Mouse (Mus musculus) liver, embryonic 13.5 days (tissue): Measurements from ENCODE around the gene Igsf9b. TPM values are rescaled to one million over a fixed set of nuclear protein-coding genes. Genes with fewer than 3 reads are reported as not detected.

ENCODE experiments used
- ATAC-seq: fragments of 200-750 bp; cut with Nextera tagmentation; 2 replicates; pipeline ENCODE4 v1.8.0; 2017; ENCODE audit warnings: low read depth, mild to moderate bottlenecking, moderate number of reproducible peaks, moderate library complexity
- DNase-seq: peaks from one replicate; pipeline ENCODE4 v3.0.0; 2022
- H3K27ac ChIP-seq: fragments of 300-500 bp; sonication (generic); 2 replicates; pipeline ENCODE4 v1.5.1; 2015; ENCODE audit warnings: moderate library complexity, mild to moderate bottlenecking, inconsistent platforms
- H3K27me3 ChIP-seq: fragments of 300-500 bp; sonication (generic); 2 replicates; pipeline ENCODE4 v1.6.1; 2015; ENCODE audit warnings: mild to moderate bottlenecking, inconsistent platforms
- H3K36me3 ChIP-seq: fragments of 300-500 bp; sonication (generic); 2 replicates; pipeline ENCODE4 v1.6.1; 2015; ENCODE audit warnings: mild to moderate bottlenecking, inconsistent platforms
- H3K4me1 ChIP-seq: fragments of 300-500 bp; sonication (generic); replicated peaks from 2 replicates; pipeline ENCODE4 v1.6.1; 2015; ENCODE audit warnings: inconsistent platforms
- H3K4me2 ChIP-seq: fragments of 300-500 bp; sonication (generic); 2 replicates; pipeline ENCODE4 v1.6.1; 2015; ENCODE audit warnings: inconsistent platforms, mild to moderate bottlenecking, moderate library complexity
- H3K4me3 ChIP-seq: fragments of 300-500 bp; sonication (generic); replicated peaks from 2 replicates; pipeline ENCODE4 v1.5.1; 2015; ENCODE audit warnings: mild to moderate bottlenecking, inconsistent platforms
- H3K9ac ChIP-seq: fragments of 300-500 bp; sonication (generic); 2 replicates; pipeline ENCODE4 v1.6.1; 2015; ENCODE audit warnings: mild to moderate bottlenecking, inconsistent platforms
- H3K9me3 ChIP-seq: fragments of 300-500 bp; sonication (generic); replicated peaks from 2 replicates; pipeline ENCODE4 v1.6.1; 2016; ENCODE audit warnings: inconsistent platforms
- WGBS: fragments of 180-500 bp; shearing (Covaris S2); methylation state at CpG from one replicate; pipeline ENCODE4 v1.1.7; 2015; ENCODE audit not compliant: insufficient replicate concordance; 5-methylcytosine and 5-hydroxymethylcytosine counted together
- polyA plus RNA-seq: library from polyadenylated mRNA; unstranded; fragments of >200 nt; fragmentation: Nextera tagmentation; extraction: Ambion mirVana; gene quantifications from 2 replicates; pipeline ENCODE4 v1.2.1, GENCODE M21; 2015

Igsf9b gene
- polyA plus RNA-seq, 1 experiment from 2014 or later: 0.13 TPM

DNA sequence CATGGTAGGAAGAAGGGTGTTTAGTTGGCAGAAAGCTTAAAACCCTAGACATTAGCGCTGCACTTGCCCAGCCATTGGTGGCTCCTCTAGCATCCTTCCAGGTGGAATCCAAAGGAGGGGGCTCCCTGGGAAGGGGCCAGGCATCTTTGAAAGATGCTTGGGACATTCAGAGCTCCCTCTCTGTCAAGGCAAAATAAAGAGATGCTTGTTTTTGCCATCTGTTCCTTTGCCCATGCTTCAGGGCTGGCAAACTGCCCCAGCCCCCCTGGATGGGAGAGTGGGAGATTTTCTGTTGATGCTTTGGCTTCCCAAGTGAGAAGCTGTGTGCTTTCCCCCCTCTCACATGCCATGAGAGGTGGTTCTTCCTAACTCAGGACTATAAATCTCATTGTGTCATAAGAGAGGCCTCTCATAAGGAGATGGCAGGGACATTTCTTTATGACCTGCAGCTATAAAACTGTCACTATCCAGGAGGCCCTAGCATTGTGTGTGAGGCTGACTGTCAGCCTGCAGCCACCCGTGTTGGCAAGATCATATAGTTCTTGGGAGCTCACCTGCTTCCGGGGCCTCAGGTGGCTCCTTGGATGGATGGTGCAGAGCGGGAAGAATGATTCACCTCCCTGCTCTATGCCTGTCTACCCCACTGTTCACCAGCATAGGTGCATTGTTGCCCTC, 38.1 kb downstream of the Igsf9b start:
- ATAC-seq (no peak), DNase-seq (no peak)
- no peaks in the 10 kb centered on the region for H3K36me3 ChIP-seq
- H3K4me2 ChIP-seq: no peak overlapping the region
- no peaks in the 10 kb centered on the region for H3K4me1 ChIP-seq
- no peaks in the 10 kb centered on the region for H3K9me3 ChIP-seq
- H3K27me3 ChIP-seq: no peaks in the 10 kb centered on the region
- H3K9ac ChIP-seq: no peak overlapping the region
- H3K27ac ChIP-seq: no peak overlapping the region
- 69% methylated on average over 4 of the region's 4 CpGs for WGBS
- no peak overlapping the region for H3K4me3 ChIP-seq

DNA sequence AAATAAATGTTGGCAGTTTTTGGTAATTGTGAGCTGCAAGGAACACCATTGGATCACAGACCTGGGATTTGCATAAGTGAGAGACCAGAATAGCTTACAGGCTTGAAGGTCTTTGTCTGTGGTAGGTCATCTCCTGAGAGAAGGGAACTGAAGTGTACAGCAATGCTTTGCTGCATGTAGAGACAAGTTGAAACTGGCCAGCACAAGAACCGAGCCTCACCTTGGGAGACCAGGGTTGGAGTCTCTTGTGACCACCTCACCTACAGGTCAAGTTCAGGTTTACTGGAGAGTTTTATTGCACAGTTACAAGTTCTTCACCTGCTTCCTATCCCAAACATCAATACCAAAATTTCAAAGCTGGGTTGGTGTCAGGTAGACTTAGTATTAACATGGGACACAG, 40.2 kb downstream of the Igsf9b start:
- 67% methylated on average over 1 of the region's 1 CpGs for WGBS
- no peak overlapping the region for H3K4me3 ChIP-seq
- no peak overlapping the region for H3K4me2 ChIP-seq
- no peaks in the 10 kb centered on the region for H3K4me1 ChIP-seq
- no peaks in the 10 kb centered on the region for H3K9me3 ChIP-seq
- no peaks in the 10 kb centered on the region for H3K27me3 ChIP-seq
- DNase-seq (no peak), ATAC-seq (no peak)
- no peak overlapping the region for H3K9ac ChIP-seq
- H3K27ac ChIP-seq: no peak overlapping the region
- H3K36me3 ChIP-seq: no peaks in the 10 kb centered on the region

DNA sequence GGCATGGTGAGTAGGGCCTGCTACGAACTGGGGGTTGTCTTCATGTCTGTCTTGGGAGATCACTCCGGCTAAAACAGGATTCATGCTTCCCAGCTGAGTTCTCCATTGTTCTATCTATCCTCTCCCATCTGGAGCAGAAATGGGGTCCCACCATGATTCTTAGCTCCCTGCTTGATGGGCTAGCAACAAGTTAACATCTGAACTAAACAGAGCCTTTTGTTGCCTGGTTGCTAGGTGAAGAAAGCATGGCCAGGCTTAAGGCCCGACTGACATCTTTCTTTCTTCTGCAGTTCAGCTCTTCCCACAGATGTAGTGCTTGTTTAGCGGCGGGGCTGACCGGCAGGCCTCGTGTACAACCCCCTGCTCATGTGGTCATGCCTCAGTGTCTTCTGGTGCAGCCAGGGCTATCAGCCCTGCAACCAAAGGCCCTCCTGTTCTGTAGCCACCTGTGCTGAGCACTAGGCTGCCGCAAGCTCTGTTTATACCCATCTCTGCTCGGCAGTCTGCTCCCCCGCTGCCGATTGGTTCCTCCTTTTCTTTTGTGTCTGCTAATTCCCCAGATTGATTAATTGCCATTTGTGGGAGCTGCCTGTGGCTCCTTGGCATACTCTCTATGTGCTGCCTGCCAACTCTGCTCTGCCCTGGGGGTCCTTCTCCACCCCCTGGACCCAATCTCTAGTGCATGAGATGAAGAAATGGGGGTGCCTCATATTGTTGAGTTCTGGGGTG, 47.7 kb downstream of the Igsf9b start:
- Histone ChIP-seq H3K4me2 (no peak overlapping the region), H3K36me3 (no peaks in the 10 kb centered on the region), H3K27me3 (no peaks in the 10 kb centered on the region), H3K4me3 (no peak overlapping the region), H3K27ac (no peak overlapping the region), H3K9me3 (no peaks in the 10 kb centered on the region), H3K4me1 (no peaks in the 10 kb centered on the region), H3K9ac (no peak overlapping the region)
- ATAC-seq (no peak), DNase-seq (no peak)
- WGBS: 66% methylated on average over 11 of the region's 11 CpGs

DNA sequence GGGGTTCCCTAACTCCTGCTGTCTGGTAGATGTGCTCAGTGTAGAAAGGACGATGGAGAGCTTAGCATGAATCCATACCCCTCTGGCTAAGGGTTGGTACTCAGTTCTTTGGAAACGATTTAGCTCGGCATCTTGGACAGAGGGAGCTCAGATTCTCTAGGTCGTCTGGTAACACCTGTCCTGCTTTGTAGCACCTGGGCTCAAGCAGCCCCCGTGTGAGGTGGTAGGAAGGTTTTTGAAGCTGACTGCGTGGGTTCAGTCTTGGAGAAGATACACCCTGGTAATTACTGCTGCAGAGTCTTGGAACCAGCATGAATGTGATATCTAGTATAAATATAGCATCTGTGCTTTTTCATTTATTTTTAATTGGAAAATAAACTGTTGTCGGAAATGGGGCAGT, 54.1 kb downstream of the Igsf9b start:
- no peaks in the 10 kb centered on the region for H3K27me3 ChIP-seq
- no peaks in the 10 kb centered on the region for H3K36me3 ChIP-seq
- DNase-seq (no peak), ATAC-seq (no peak)
- no peak overlapping the region for H3K4me3 ChIP-seq
- WGBS: 63% methylated on average over 7 of the region's 7 CpGs
- no peak overlapping the region for H3K27ac ChIP-seq
- H3K4me2 ChIP-seq: no peak overlapping the region
- no peak overlapping the region for H3K9ac ChIP-seq
- no peaks in the 10 kb centered on the region for H3K9me3 ChIP-seq
- no peaks in the 10 kb centered on the region for H3K4me1 ChIP-seq

DNA sequence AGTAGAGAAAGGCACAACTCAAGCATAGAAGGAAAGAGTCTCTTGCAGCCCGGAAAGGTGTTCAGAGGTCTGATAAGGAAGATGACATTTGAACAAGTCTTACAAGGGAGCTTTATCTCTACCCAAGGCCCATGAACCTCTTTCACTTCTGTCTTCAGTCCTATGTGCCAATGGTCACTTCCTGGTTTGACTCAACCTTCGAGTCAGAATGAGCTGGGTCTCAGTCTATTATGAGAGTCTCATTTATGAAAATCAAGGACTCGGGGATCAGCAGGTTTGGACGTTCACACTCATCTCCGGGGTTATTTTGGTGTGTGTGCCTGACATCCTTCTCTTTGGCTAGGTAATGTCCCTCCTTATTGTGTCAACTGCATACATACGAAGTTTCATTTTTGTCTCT, 58.9 kb downstream of the Igsf9b start:
- Histone ChIP-seq H3K9ac (no peak overlapping the region), H3K4me1 (no peaks in the 10 kb centered on the region), H3K27me3 (no peaks in the 10 kb centered on the region), H3K9me3 (no peaks in the 10 kb centered on the region), H3K4me2 (no peak overlapping the region), H3K4me3 (no peak overlapping the region), H3K36me3 (no peaks in the 10 kb centered on the region), H3K27ac (no peak overlapping the region)
- WGBS: 55% methylated on average over 6 of the region's 6 CpGs
- DNase-seq: no peak
- ATAC-seq: no peak

GRCm38 (mm10) chr9:27367231-27367630, 68.2 kb downstream of the Igsf9b start:
- H3K36me3 ChIP-seq: no peaks in the 10 kb centered on the region
- 49% methylated on average over 2 of the region's 2 CpGs for WGBS
- no peak for DNase-seq
- ATAC-seq: no peak
- H3K4me1 ChIP-seq: no peaks in the 10 kb centered on the region
- no peak overlapping the region for H3K9ac ChIP-seq
- H3K27me3 ChIP-seq: no peaks in the 10 kb centered on the region
- no peaks in the 10 kb centered on the region for H3K9me3 ChIP-seq
- no peak overlapping the region for H3K4me3 ChIP-seq
- H3K27ac ChIP-seq: no peak overlapping the region
- H3K4me2 ChIP-seq: no peak overlapping the region

GRCm38 (mm10) chr9:27369108-27369507, 70.1 kb downstream of the Igsf9b start:
- Histone ChIP-seq H3K4me3 (no peak overlapping the region), H3K27ac (no peak overlapping the region), H3K4me1 (no peaks in the 10 kb centered on the region), H3K4me2 (no peak overlapping the region), H3K36me3 (no peaks in the 10 kb centered on the region), H3K9ac (no peak overlapping the region), H3K27me3 (no peaks in the 10 kb centered on the region), H3K9me3 (no peaks in the 10 kb centered on the region)
- no peak for DNase-seq
- WGBS: 78% methylated on average over 2 of the region's 2 CpGs
- no peak for ATAC-seq

- 36% methylated on average over 1 of the region's 1 CpGs for WGBS
- no peak for DNase-seq
Observed at GRCm38 (mm10) chr9:27375746-27376145, 76.7 kb downstream of the Igsf9b start.

GRCm38 (mm10) chr9:27386951-27387350, 87.9 kb downstream of the Igsf9b start:
- Histone ChIP-seq H3K4me2 (no peak overlapping the region), H3K9me3 (no peaks in the 10 kb centered on the region), H3K27ac (no peak overlapping the region), H3K4me3 (no peak overlapping the region), H3K36me3 (no peaks in the 10 kb centered on the region), H3K4me1 (no peaks in the 10 kb centered on the region), H3K9ac (no peak overlapping the region), H3K27me3 (no peaks in the 10 kb centered on the region)
- ATAC-seq (no peak), DNase-seq (no peak)
- 66% methylated on average over 3 of the region's 3 CpGs for WGBS

More at GRCm38 (mm10) chr9:27375746-27376145, 76.7 kb downstream of the Igsf9b start:
- Histone ChIP-seq H3K4me2 (no peak overlapping the region), H3K9ac (no peak overlapping the region), H3K4me3 (no peak overlapping the region), H3K36me3 (no peaks in the 10 kb centered on the region), H3K9me3 (no peaks in the 10 kb centered on the region), H3K27ac (no peak overlapping the region), H3K4me1 (no peaks in the 10 kb centered on the region), H3K27me3 (no peaks in the 10 kb centered on the region)
- ATAC-seq: no peak

GRCm38 (mm10) chr9:27396500-27396899, 97.5 kb downstream of the Igsf9b start, which contains the start of gene Spata19:
Spata19 (plus strand) TSS chr9:27396800.
- Histone ChIP-seq H3K36me3 (no peaks in the 10 kb centered on the region), H3K27me3 (no peaks in the 10 kb centered on the region), H3K27ac (no peak within 1 kb of the TSS), H3K4me2 (no peak within 1 kb of the TSS), H3K4me3 (no peak within 1 kb of the TSS), H3K9me3 (no peaks in the 10 kb centered on the region), H3K9ac (no peak within 1 kb of the TSS), H3K4me1 (no peaks in the 10 kb centered on the region)
- no peak for DNase-seq
- ATAC-seq: no peak
- 52% methylated on average over 3 of the region's 3 CpGs for WGBS

DNA sequence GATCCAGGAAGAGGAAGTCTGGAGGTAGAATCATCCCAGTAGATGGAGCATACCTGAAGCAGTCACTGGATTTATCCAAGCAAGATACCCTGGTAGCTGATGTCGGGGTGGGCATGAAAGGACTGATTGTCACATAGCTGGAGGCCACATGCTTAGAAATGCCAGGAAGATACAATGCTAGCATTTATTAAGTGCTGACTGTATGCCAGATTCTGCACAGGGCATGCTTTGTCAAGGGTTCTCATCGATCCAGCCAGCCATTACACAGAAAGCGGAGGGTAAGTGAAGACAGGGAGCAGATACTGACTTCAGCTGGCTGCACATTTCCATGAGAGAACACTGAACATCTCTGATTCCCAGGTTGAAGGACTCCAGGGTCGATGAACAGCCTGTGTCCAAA, 102.2 kb downstream of the Igsf9b start:
- 59% methylated on average over 4 of the region's 4 CpGs for WGBS
- no peak overlapping the region for H3K27ac ChIP-seq
- H3K9me3 ChIP-seq: no peaks in the 10 kb centered on the region
- no peak overlapping the region for H3K4me3 ChIP-seq
- no peak overlapping the region for H3K9ac ChIP-seq
- no peaks in the 10 kb centered on the region for H3K27me3 ChIP-seq
- H3K36me3 ChIP-seq: no peaks in the 10 kb centered on the region
- ATAC-seq (no peak), DNase-seq (no peak)
- no peaks in the 10 kb centered on the region for H3K4me1 ChIP-seq
- no peak overlapping the region for H3K4me2 ChIP-seq
